Mouse (Mus musculus) hindbrain, embryonic 16.5 days (tissue): ENCODE data around the gene Pdgfd. TPM values are rescaled to one million over a fixed set of nuclear protein-coding genes. Genes with fewer than 3 reads are reported as not detected.

Source experiments
- ATAC-seq: fragments of 200-750 bp; cut with Nextera tagmentation; 2 replicates; pipeline ENCODE4 v1.8.0; 2017; ENCODE audit warnings: moderate TSS enrichment, moderate library complexity
- H3K27ac ChIP-seq: fragments of 300-500 bp; sonication (generic); 2 replicates; pipeline ENCODE4 v1.5.1; 2014; ENCODE audit warnings: low read depth, mild to moderate bottlenecking, control low read depth, low read length, moderate library complexity
- H3K27me3 ChIP-seq: fragments of 300-500 bp; sonication (generic); replicated peaks from 2 replicates; pipeline ENCODE4 v1.6.1; 2014; ENCODE audit warnings: low read length; ENCODE audit not compliant: control insufficient read depth, insufficient read depth
- H3K36me3 ChIP-seq: fragments of 300-500 bp; sonication (generic); 2 replicates; pipeline ENCODE4 v1.6.1; 2014; ENCODE audit warnings: mild to moderate bottlenecking, low read length, moderate library complexity, mixed read lengths; ENCODE audit not compliant: control insufficient read depth, insufficient read depth
- H3K4me1 ChIP-seq: fragments of 300-500 bp; sonication (generic); 2 replicates; pipeline ENCODE4 v1.6.1; 2014; ENCODE audit warnings: low read depth, low read length; ENCODE audit not compliant: control insufficient read depth, insufficient read depth
- H3K4me2 ChIP-seq: fragments of 300-500 bp; sonication (generic); 2 replicates; pipeline ENCODE4 v1.6.1; 2014; ENCODE audit warnings: mild to moderate bottlenecking, low read length, control low read depth, moderate library complexity
- H3K4me3 ChIP-seq: fragments of 300-500 bp; sonication (generic); 2 replicates; pipeline ENCODE4 v1.5.1; 2014; ENCODE audit warnings: mild to moderate bottlenecking, low read length, control low read depth, moderate library complexity
- H3K9ac ChIP-seq: fragments of 300-500 bp; sonication (generic); 2 replicates; pipeline ENCODE4 v1.6.1; 2014; ENCODE audit warnings: low read depth, mild to moderate bottlenecking, control low read depth, low read length, moderate library complexity
- H3K9me3 ChIP-seq: fragments of 300-500 bp; sonication (generic); 2 replicates; pipeline ENCODE4 v1.6.1; 2014; ENCODE audit warnings: mild to moderate bottlenecking, low read length, moderate library complexity; ENCODE audit not compliant: control insufficient read depth
- WGBS: fragments of 180-500 bp; shearing (Covaris S2); extraction: QIAGEN DNeasy Blood & Tissue Kit; methylation state at CpG from one replicate; pipeline ENCODE4 v1.1.7; 2014; 5-methylcytosine and 5-hydroxymethylcytosine counted together
- polyA plus RNA-seq: library from polyadenylated mRNA; unstranded; fragments of >200 nt; fragmentation: Nextera tagmentation; extraction: Ambion mirVana; gene quantifications from 2 replicates; pipeline ENCODE4 v1.2.1, GENCODE M21; 2015

Gene Pdgfd
- polyA plus RNA-seq, 1 experiment from 2014 or later = 5.3 TPM

DNA sequence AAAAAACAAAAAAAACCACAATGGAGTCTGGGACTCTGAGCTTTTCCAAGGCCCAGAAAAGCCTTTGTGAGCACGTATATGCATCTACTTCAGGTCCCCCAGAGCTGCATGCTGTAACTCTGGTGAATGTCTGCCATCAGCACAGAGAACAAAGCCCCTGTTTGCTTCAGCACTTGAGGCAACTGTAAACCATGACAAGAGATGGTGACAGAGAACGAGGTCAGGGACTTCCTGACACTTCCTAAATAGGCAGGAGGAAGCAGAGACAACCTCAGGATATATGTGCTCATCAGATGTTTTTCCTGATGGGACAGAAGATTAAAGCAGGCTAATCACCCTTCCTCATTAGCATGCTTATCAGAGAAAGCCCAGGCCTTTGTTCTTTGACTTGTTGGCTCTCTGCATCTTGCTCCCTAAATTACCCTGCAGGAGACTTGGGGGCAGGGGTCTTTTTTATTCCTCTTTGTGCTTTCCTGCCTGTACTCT is 120.9 kb downstream of the Pdgfd start:
- Histone ChIP-seq H3K27ac (no peak overlapping the region), H3K4me3 (no peak overlapping the region), H3K4me2 (no peak overlapping the region), H3K9me3 (no peaks in the 10 kb centered on the region), H3K9ac (no peak overlapping the region), H3K27me3 (no peaks in the 10 kb centered on the region), H3K4me1 (no peaks in the 10 kb centered on the region), H3K36me3 (no peaks in the 10 kb centered on the region)
- ATAC-seq = no peak; the same call in 1 of the 2 replicates
- WGBS = 11% methylated on average over 2 of the region's 2 CpGs

DNA sequence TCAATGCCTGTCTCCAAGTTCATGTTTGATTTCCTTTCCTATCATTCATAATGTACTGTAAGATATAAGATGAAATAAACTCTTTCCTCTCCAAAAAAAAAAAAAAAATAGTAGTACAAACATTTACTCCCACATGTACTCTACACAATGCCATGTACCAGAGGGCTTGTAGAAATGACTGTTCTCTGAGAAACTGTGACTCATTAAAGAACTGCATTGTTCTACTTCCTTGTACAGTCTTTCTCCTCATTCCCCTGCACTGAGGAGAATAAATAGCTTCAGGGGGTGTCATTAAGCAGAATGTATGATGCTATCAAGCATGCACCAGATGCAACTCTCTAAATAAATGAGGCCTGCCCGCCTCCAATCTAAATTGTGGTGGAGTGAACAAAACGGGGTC is 130.2 kb downstream of the Pdgfd start:
- Histone ChIP-seq H3K4me3 (no peak overlapping the region), H3K4me2 (no peak overlapping the region), H3K9ac (no peak overlapping the region), H3K36me3 (no peaks in the 10 kb centered on the region), H3K4me1 (no peaks in the 10 kb centered on the region), H3K27me3 (no peaks in the 10 kb centered on the region), H3K9me3 (no peaks in the 10 kb centered on the region), H3K27ac (no peak overlapping the region)
- ATAC-seq = no peak
- 71% methylated on average over 2 of the region's 2 CpGs for WGBS

DNA sequence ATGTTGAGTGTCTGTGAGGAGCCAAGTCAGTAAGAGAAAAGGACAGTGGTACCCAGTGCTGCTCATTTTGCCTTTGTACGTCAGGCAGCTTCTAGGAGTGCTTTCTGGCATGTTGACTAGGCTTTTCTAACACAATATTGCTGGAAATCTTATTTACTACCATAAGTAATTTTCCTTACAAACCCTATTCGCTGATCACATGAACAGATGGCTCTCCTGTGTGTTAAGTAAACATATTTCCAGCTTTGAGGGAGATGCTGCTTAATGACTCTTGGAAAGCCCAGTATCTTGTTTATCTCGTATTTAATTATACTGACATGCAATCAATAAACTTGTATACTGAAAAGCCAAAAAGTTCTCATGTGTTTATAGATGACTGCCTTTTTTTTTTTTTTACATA is 133.7 kb downstream of the Pdgfd start:
- Histone ChIP-seq H3K27me3 (no peaks in the 10 kb centered on the region), H3K4me2 (no peak overlapping the region), H3K4me1 (no peaks in the 10 kb centered on the region), H3K27ac (no peak overlapping the region), H3K9me3 (no peaks in the 10 kb centered on the region), H3K36me3 (no peaks in the 10 kb centered on the region), H3K4me3 (no peak overlapping the region), H3K9ac (no peak overlapping the region)
- no peak for ATAC-seq
- WGBS = 80% methylated on average over 3 of the region's 3 CpGs

DNA sequence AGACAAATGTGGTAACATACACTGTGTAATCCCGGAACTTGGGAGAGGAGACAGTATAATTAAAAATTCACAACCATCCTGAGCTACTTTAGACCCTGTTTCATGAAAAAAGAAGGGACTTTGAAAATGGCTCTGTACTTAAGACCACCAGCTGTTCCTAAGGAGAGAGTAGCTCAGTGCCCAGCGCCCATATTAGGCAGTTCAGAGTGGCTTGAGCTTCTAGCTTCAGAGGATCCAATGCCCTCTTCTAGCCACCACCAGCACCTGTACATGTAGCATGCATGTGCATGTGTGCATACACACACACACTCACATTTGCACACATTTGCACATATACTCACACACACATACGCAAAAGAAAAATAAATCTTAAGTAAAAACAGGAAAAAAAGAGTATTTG is 136.2 kb downstream of the Pdgfd start:
- no peak for ATAC-seq
- H3K27me3 ChIP-seq = no peaks in the 10 kb centered on the region

DNA sequence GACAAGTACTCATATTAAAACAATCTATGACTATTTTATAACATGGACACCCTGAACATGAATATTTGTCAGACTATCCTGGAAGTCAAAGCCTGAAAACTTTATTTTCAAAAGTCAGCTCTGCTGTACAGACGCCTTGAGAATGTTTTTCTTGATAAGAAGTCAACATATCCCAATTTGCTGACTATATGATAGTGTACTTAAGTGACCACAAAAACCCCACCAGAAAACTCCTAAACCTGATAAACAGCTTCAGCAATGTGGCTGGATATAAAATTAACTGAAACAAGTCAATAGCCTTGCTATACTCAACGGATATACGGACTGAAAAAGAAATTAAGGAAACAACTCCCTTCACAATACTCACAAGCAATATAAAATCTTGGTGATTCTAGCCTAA is 137.5 kb downstream of the Pdgfd start:
- Histone ChIP-seq H3K27me3 (no peaks in the 10 kb centered on the region), H3K27ac (no peak overlapping the region), H3K9ac (no peak overlapping the region), H3K36me3 (no peaks in the 10 kb centered on the region), H3K9me3 (no peaks in the 10 kb centered on the region), H3K4me3 (no peak overlapping the region), H3K4me1 (no peaks in the 10 kb centered on the region), H3K4me2 (no peak overlapping the region)
- ATAC-seq = no peak
- WGBS = 91% methylated on average over 3 of the region's 3 CpGs

More for the DNA sequence above, 136.2 kb downstream of the Pdgfd start:
- WGBS = 85% methylated on average over 3 of the region's 3 CpGs
- H3K9ac ChIP-seq = no peak overlapping the region
- H3K4me3 ChIP-seq = no peak overlapping the region
- H3K4me1 ChIP-seq = no peaks in the 10 kb centered on the region
- H3K27ac ChIP-seq = no peak overlapping the region
- no peaks in the 10 kb centered on the region for H3K9me3 ChIP-seq
- no peaks in the 10 kb centered on the region for H3K36me3 ChIP-seq
- no peak overlapping the region for H3K4me2 ChIP-seq

DNA sequence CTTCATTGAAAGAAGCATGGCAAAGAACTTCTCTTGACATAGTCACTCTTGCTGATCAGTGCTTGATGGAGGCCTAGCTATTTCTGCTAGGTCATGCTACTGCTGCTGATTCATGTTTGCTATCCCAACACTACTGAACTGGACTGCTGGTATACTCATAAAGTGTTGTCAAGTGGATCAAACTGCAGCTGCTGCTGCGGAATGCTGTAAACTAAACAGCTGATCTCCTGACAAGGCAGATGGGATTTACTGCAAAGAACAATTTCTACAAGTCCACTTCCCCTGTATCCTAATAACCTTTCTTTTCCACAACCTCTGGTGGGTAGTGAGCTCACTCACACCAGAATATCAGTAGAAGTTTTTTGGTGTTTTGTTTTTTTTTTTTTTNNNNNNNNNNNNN is 148.7 kb downstream of the Pdgfd start:
- no peak overlapping the region for H3K9ac ChIP-seq
- H3K4me1 ChIP-seq = no peaks in the 10 kb centered on the region
- H3K4me2 ChIP-seq = no peak overlapping the region
- no peaks in the 10 kb centered on the region for H3K9me3 ChIP-seq
- WGBS = 88% methylated on average over 1 of the region's 1 CpGs
- no peak overlapping the region for H3K27ac ChIP-seq
- H3K27me3 ChIP-seq = no peaks in the 10 kb centered on the region
- H3K36me3 ChIP-seq = no peaks in the 10 kb centered on the region
- no peak for ATAC-seq
- H3K4me3 ChIP-seq = no peak overlapping the region

DNA sequence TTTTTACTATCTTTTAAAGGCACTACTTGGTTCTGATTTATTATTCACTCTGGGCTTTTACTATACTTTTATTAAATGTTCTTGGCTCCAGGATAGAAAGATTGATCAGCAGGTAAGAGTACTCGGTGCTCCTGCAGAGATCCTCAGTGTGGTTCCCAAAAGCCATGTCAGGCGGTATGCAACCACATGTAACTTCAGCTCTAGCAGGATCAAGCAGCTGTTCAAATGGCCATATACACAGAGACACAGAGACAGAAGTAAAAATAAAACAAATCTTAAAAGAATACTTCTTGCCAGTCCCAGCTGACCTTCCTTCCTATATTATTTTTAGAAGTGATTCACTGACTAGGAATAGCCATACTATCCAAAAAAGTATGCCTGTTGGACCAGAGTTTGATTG is 157.0 kb downstream of the Pdgfd start:
- no peak overlapping the region for H3K9ac ChIP-seq
- WGBS = 88% methylated on average over 2 of the region's 2 CpGs
- no peak for ATAC-seq
- H3K9me3 ChIP-seq = no peaks in the 10 kb centered on the region
- no peaks in the 10 kb centered on the region for H3K27me3 ChIP-seq
- no peaks in the 10 kb centered on the region for H3K4me1 ChIP-seq
- H3K4me2 ChIP-seq = no peak overlapping the region
- no peak overlapping the region for H3K27ac ChIP-seq
- H3K36me3 ChIP-seq = no peaks in the 10 kb centered on the region
- no peak overlapping the region for H3K4me3 ChIP-seq

DNA sequence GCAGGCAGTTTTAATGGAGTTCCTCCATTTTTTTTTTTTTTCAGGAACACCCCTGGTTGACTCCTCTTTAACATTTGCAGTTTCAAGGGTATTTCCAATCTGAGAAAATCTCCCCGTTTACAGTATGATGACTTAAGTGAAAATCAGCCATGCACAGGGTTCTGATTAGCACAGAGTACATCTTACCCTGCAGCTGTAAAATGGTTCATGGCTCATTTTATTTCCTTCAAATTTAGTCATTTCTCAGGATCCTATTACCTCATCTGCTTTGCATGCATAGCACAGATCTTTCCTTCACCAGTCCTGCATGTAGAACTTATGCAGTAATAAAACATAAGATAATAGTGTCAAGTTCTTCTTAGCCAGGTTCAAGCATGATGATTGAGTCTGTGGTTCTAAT is 165.1 kb downstream of the Pdgfd start:
- 59% methylated on average over 1 of the region's 1 CpGs for WGBS
- no peak overlapping the region for H3K4me2 ChIP-seq
- H3K9ac ChIP-seq = no peak overlapping the region
- ATAC-seq = peak; percentile 50; the same call in 1 of the 2 replicates
- H3K4me3 ChIP-seq = no peak overlapping the region
- H3K27me3 ChIP-seq = no peaks in the 10 kb centered on the region
- H3K4me1 ChIP-seq = no peaks in the 10 kb centered on the region
- no peak overlapping the region for H3K27ac ChIP-seq
- H3K36me3 ChIP-seq = no peaks in the 10 kb centered on the region
- H3K9me3 ChIP-seq = no peaks in the 10 kb centered on the region

DNA sequence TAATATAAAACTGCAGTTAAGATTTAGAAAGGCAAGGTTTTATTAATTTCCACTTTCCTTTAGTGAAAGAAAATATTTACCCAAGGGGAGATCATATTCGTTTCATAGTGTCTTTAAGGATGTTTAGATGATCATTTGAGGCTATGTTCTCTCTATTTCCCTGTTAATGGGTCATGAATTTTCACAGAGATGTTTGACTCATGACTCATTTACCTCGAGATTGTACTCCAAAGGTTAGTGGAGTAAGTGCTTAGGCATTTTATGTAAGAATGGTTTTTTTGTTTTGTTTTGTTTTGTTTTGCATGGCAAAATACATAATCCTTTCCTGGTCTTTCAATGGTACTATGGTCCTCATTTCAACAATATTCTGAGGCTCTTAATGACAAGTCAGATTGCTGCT is 167.9 kb downstream of the Pdgfd start:
- Histone ChIP-seq H3K4me1 (no peaks in the 10 kb centered on the region), H3K36me3 (no peaks in the 10 kb centered on the region), H3K4me3 (no peak overlapping the region), H3K9me3 (no peaks in the 10 kb centered on the region), H3K4me2 (no peak overlapping the region), H3K27ac (no peak overlapping the region), H3K27me3 (no peaks in the 10 kb centered on the region), H3K9ac (no peak overlapping the region)
- WGBS = 53% methylated on average over 2 of the region's 2 CpGs
- no peak for ATAC-seq

DNA sequence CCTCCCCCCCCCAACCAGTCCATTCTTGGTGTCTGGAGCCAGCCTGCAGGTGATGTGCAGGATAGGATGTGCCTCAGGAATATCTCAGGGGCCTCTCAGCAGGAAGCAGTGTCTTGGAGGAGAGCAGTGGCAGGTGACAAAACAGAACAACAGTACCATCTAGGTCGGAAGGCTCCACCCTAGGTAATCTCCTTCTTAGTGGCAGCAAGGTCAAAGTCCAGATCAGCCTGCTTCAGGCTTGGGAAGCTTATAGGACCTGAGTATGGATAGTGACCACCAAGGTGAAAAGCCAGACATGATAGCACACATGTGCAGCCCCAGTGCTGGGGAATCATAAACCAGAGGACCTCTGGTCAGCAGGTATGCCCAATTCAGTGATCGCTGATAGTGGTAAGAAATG is 169.5 kb downstream of the Pdgfd start:
- H3K27me3 ChIP-seq = no peaks in the 10 kb centered on the region
- no peaks in the 10 kb centered on the region for H3K9me3 ChIP-seq
- H3K4me3 ChIP-seq = no peak overlapping the region
- no peak for ATAC-seq
- H3K9ac ChIP-seq = no peak overlapping the region
- 100% methylated on average over 2 of the region's 2 CpGs for WGBS
- no peak overlapping the region for H3K4me2 ChIP-seq
- no peaks in the 10 kb centered on the region for H3K36me3 ChIP-seq
- H3K27ac ChIP-seq = no peak overlapping the region
- no peaks in the 10 kb centered on the region for H3K4me1 ChIP-seq
